Mouse (Mus musculus) hindbrain, postnatal 0 days (tissue): ENCODE data around the gene Prkaa2. TPM values are rescaled to one million over a fixed set of nuclear protein-coding genes. Genes with fewer than 3 reads are reported as not detected.

ENCODE experiments used
- ATAC-seq: fragments of 200-750 bp; cut with Nextera tagmentation; 2 replicates; pipeline ENCODE4 v1.8.0; 2017; ENCODE audit warnings: mild to moderate bottlenecking, moderate TSS enrichment, moderate library complexity
- DNase-seq: peaks from one replicate; pipeline ENCODE4 v3.0.0-alpha.2; 2015; ENCODE audit warnings: low spot score
- H3K27ac ChIP-seq: fragments of 300-500 bp; sonication (generic); 2 replicates; pipeline ENCODE4 v1.5.1; 2014; ENCODE audit warnings: mild to moderate bottlenecking
- H3K27me3 ChIP-seq: fragments of 300-500 bp; sonication (generic); 2 replicates; pipeline ENCODE4 v1.6.1; 2014; ENCODE audit warnings: low read length, mixed read lengths; ENCODE audit not compliant: insufficient read depth
- H3K36me3 ChIP-seq: fragments of 300-500 bp; sonication (generic); 2 replicates; pipeline ENCODE4 v1.6.1; 2014; ENCODE audit warnings: low read length, mixed read lengths; ENCODE audit not compliant: insufficient read depth
- H3K4me1 ChIP-seq: fragments of 300-500 bp; sonication (generic); 2 replicates; pipeline ENCODE4 v1.6.1; 2014; ENCODE audit warnings: antibody characterized with exemption, low read length, mixed read lengths; ENCODE audit not compliant: insufficient read depth
- H3K4me2 ChIP-seq: fragments of 300-500 bp; sonication (generic); 2 replicates; pipeline ENCODE4 v1.6.1; 2014; ENCODE audit warnings: low read depth, mild to moderate bottlenecking, low read length, moderate library complexity, mixed read lengths
- H3K4me3 ChIP-seq: fragments of 300-500 bp; sonication (generic); 2 replicates; pipeline ENCODE4 v1.5.1; 2014; ENCODE audit warnings: low read length
- H3K9ac ChIP-seq: fragments of 300-500 bp; sonication (generic); replicated peaks from 2 replicates; pipeline ENCODE4 v1.6.1; 2014; ENCODE audit warnings: mild to moderate bottlenecking, low read length, moderate library complexity, mixed read lengths
- H3K9me3 ChIP-seq: fragments of 300-500 bp; sonication (generic); 2 replicates; pipeline ENCODE4 v1.6.1; 2016; ENCODE audit warnings: low read length, mixed read lengths
- CTCF ChIP-seq: IDR thresholded peaks from 2 replicates; pipeline ENCODE4 v1.5.1; 2016; ENCODE audit warnings: antibody characterized with exemption, control low read depth, low read depth
- WGBS: fragments of 180-500 bp; shearing (Covaris S2); extraction: QIAGEN DNeasy Blood & Tissue Kit; methylation state at CpG from one replicate; pipeline ENCODE4 v1.1.7; 2014; 5-methylcytosine and 5-hydroxymethylcytosine counted together
- polyA plus RNA-seq: library from polyadenylated mRNA; unstranded; fragments of >200 nt; fragmentation: Nextera tagmentation; extraction: Ambion mirVana; gene quantifications from 2 replicates; pipeline ENCODE4 v1.2.1, GENCODE M21; 2015
- total RNA-seq: library from RNA; depleted of rRNA; stranded (reverse); fragments of >200 nt; gene quantifications from 2 replicates; pipeline ENCODE4 v1.2.3, GENCODE M21; 2014

The Prkaa2 gene
- total and polyA plus RNA-seq, 2 experiments from 2014 or later = 13.2 to 16.9 TPM

DNA sequence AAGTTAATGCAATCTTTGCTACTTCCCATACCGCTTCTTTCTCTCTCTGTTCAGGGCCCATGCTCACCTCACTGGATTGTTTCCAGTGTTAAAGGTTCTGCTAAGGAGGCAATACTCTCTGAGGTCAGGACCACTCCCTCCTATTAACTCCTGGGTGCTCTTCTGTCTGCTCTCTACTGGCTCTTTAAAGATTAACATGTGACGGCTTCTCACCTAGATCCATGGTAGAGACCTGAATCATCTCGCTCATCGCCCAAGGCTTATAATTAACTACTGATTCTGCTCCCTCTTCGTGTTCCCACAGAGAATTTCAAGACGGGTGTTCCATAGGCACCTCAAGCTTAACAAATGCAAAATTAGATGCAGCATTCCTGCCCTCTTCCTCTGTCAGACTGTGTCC lies 33.5 kb downstream of the Prkaa2 start:
- no peak overlapping the region for H3K4me2 ChIP-seq
- no peak overlapping the region for H3K4me3 ChIP-seq
- H3K27me3 ChIP-seq = no peaks in the 10 kb centered on the region
- H3K9me3 ChIP-seq = no peaks in the 10 kb centered on the region
- 82% methylated on average over 6 of the region's 6 CpGs for WGBS
- no peak overlapping the region for H3K9ac ChIP-seq
- H3K27ac ChIP-seq = no peak overlapping the region
- H3K4me1 ChIP-seq = 0 out of 2 replicates have a peak, but pooled peaks cover 4% of the 10 kb centered on the region
- DNase-seq (no peak), ATAC-seq (no peak)
- no peak for TF ChIP-seq CTCF
- no peaks in the 10 kb centered on the region for H3K36me3 ChIP-seq

GRCm38 (mm10) chr4:105071761-105072427 lies 37.8 kb downstream of the Prkaa2 start:
- ATAC-seq = no peak
- Histone ChIP-seq H3K27me3 (no peaks in the 10 kb centered on the region), H3K27ac (peak overlapping the region; percentile 36; the same call in 1 of the 2 replicates), H3K36me3 (no peaks in the 10 kb centered on the region), H3K9me3 (no peaks in the 10 kb centered on the region), H3K4me3 (no peak overlapping the region), H3K4me2 (no peak overlapping the region), H3K9ac (no peak overlapping the region), H3K4me1 (0 out of 2 replicates have a peak, but pooled peaks cover 4% of the 10 kb centered on the region)
- TF ChIP-seq CTCF = no peak
- 91% methylated on average over 3 of the region's 3 CpGs for WGBS
- no peak for DNase-seq

DNA sequence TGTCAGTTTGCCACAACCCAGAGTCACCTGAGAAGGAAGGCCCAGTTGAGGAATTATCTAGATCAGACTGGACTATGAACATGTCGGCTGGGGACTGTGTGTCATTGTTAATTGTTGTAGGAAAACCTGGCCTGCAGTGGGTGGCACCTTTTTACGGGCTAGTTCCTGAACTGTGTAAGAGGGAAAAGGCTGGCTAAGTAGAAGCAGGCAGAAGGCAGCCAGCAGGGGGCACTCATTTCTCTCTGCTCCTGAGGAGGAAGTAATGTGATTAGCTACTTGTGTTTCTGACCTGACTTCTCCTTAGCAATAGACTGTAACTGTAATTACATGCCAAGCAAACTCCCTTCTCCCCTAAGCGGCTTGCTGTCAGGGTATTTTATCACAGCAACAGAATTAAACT lies 38.7 kb downstream of the Prkaa2 start:
- H3K4me1 ChIP-seq = 0 out of 2 replicates have a peak, but pooled peaks cover 4% of the 10 kb centered on the region
- H3K36me3 ChIP-seq = no peaks in the 10 kb centered on the region
- 32% methylated on average over 3 of the region's 3 CpGs for WGBS
- DNase-seq (peak; percentile 79), ATAC-seq (no peak)
- H3K27me3 ChIP-seq = no peaks in the 10 kb centered on the region
- H3K27ac ChIP-seq = 0 out of 2 replicates have a peak overlapping the region, but pooled peaks have one; percentile 36
- H3K9ac ChIP-seq = no peak overlapping the region
- no peak overlapping the region for H3K4me2 ChIP-seq
- no peak overlapping the region for H3K4me3 ChIP-seq
- peak; percentile 72 for TF ChIP-seq CTCF
- H3K9me3 ChIP-seq = no peaks in the 10 kb centered on the region

GRCm38 (mm10) chr4:105051291-105051690 lies 58.4 kb downstream of the Prkaa2 start:
- Histone ChIP-seq H3K4me1 (no peaks in the 10 kb centered on the region), H3K9me3 (no peaks in the 10 kb centered on the region), H3K36me3 (peaks cover 8% of the 10 kb centered on the region), H3K27me3 (no peaks in the 10 kb centered on the region), H3K27ac (no peak overlapping the region), H3K9ac (no peak overlapping the region), H3K4me2 (no peak overlapping the region), H3K4me3 (no peak overlapping the region)
- 82% methylated on average over 5 of the region's 5 CpGs for WGBS
- DNase-seq (no peak), ATAC-seq (no peak)
- no peak for TF ChIP-seq CTCF

GRCm38 (mm10) chr4:105050041-105050440 lies 59.6 kb downstream of the Prkaa2 start:
- no peaks in the 10 kb centered on the region for H3K27me3 ChIP-seq
- H3K36me3 ChIP-seq = peaks cover 8% of the 10 kb centered on the region
- no peak for ATAC-seq
- no peak overlapping the region for H3K4me3 ChIP-seq
- no peaks in the 10 kb centered on the region for H3K4me1 ChIP-seq
- TF ChIP-seq CTCF = no peak
- 88% methylated on average over 1 of the region's 1 CpGs for WGBS
- no peak overlapping the region for H3K27ac ChIP-seq
- H3K4me2 ChIP-seq = no peak overlapping the region
- H3K9ac ChIP-seq = no peak overlapping the region
- no peaks in the 10 kb centered on the region for H3K9me3 ChIP-seq
- no peak for DNase-seq

DNA sequence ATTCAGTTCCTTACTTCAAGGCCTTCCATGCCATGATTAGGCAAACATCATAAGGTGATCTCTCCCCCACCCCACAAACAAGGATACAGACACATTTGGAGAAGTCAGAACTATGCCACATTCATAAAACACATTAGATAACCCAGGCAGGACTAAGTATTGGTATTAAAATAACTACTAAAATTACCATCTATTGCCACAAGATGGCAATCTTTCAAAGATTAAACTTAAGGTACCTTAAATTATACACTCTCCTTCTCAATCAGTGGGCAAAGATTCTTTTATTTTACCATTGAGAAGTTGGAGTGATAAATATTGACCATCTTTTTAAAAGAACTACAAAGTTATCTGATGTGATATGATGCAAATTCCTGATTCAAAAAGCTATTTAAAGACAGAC lies 75.4 kb downstream of the Prkaa2 start:
- Histone ChIP-seq H3K4me2 (no peak overlapping the region), H3K9me3 (no peaks in the 10 kb centered on the region), H3K9ac (no peak overlapping the region), H3K4me3 (no peak overlapping the region), H3K4me1 (no peaks in the 10 kb centered on the region), H3K27ac (no peak overlapping the region), H3K36me3 (peaks cover 12% of the 10 kb centered on the region; the same call in 1 of the 2 replicates), H3K27me3 (no peaks in the 10 kb centered on the region)
- TF ChIP-seq CTCF = peak; percentile 56
- DNase-seq = peak; percentile 76
- no peak for ATAC-seq

GRCm38 (mm10) chr4:105033153-105033552 lies 76.5 kb downstream of the Prkaa2 start:
- no peaks in the 10 kb centered on the region for H3K4me1 ChIP-seq
- 44% methylated on average over 7 of the region's 7 CpGs for WGBS
- no peaks in the 10 kb centered on the region for H3K27me3 ChIP-seq
- no peak overlapping the region for H3K27ac ChIP-seq
- TF ChIP-seq CTCF = peak; percentile 58
- H3K4me3 ChIP-seq = no peak overlapping the region
- ATAC-seq (no peak), DNase-seq (peak; percentile 50)
- peaks cover 12% of the 10 kb centered on the region; the same call in 1 of the 2 replicates for H3K36me3 ChIP-seq
- no peak overlapping the region for H3K4me2 ChIP-seq
- H3K9me3 ChIP-seq = no peaks in the 10 kb centered on the region
- no peak overlapping the region for H3K9ac ChIP-seq
